Mouse (Mus musculus): Measurements from ENCODE around the gene Rrp7a.

DNA sequence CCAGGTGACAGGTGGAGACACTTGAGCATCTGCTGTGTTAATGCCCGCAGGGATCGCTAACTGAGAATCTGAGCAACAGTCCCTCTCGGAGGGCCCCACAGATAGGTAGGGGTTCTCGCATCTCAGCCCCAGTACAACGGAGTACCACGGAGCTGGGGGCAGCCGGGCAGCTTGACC is 33.3 kb downstream of the Rrp7a start, which contains the start of gene Serhl:
- TF ChIP-seq CTCF (IDR thresholded peaks at IDR 0.05; ENCODE audit: extremely low read depth, insufficient read depth, insufficient read length, insufficient replicate concordance) (no peak), POLR2A (IDR thresholded peaks at IDR 0.05; ENCODE audit: low read depth, low read length) (no peak)
